Mouse (Mus musculus) ES-Bruce4 (cell line): ENCODE measurements around the gene Cyp27b1.

ENCODE experiments used
- CTCF ChIP-seq: IDR thresholded peaks from one replicate; pipeline ENCODE4 v1.8.1; 2011; ENCODE audit warnings: low read depth, low read length
- POLR2A ChIP-seq: IDR thresholded peaks from one replicate; pipeline ENCODE4 v1.8.1; 2011; ENCODE audit warnings: low read length; ENCODE audit not compliant: insufficient read depth

- TF ChIP-seq POLR2A (no peak), CTCF (no peak)
Observed at GRCm38 (mm10) chr10:127065981-127066380, 17.9 kb downstream of the Cyp27b1 start.
